Mouse (Mus musculus) G1E (cell line): ENCODE data around the gene Smoc1. TPM values are rescaled to one million over a fixed set of nuclear protein-coding genes. Genes with fewer than 3 reads are reported as not detected.
A peak's percentile ranks its signal among the peaks of the same experiment; 100 is the strongest.

Source experiments
- ATAC-seq: 2 replicates; pipeline ENCODE4 v1.8.0; 2016; ENCODE audit warnings: mild to moderate bottlenecking; ENCODE audit not compliant: insufficient number of reproducible peaks, poor library complexity, low FRiP score, severe bottlenecking; ENCODE audit errors: extremely low read depth
- DNase-seq: peaks from one replicate; pipeline ENCODE4 v3.0.0; 2012; ENCODE audit warnings: low spot score
- H3K27me3 ChIP-seq: 2 replicates; pipeline ENCODE4 v1.6.1; 2012; ENCODE audit warnings: mild to moderate bottlenecking, low read length, inconsistent platforms; ENCODE audit not compliant: insufficient read depth
- H3K36me3 ChIP-seq: replicated peaks from 2 replicates; pipeline ENCODE3; 2012; ENCODE audit warnings: mild to moderate bottlenecking, inconsistent platforms
- H3K4me1 ChIP-seq: 2 replicates; pipeline ENCODE4 v1.6.1; 2012; ENCODE audit warnings: low read depth, low read length, inconsistent platforms, mixed read lengths; ENCODE audit not compliant: insufficient read depth
- H3K4me3 ChIP-seq: 2 replicates; pipeline ENCODE4 v1.5.1; 2012; ENCODE audit warnings: low read depth, mild to moderate bottlenecking, inconsistent platforms, low read length, moderate library complexity, mixed read lengths
- H3K9me3 ChIP-seq: replicated peaks from 2 replicates; pipeline ENCODE4 v1.6.1; 2012; ENCODE audit warnings: inconsistent platforms
- CTCF ChIP-seq: IDR thresholded peaks from 2 replicates; pipeline ENCODE4 v1.5.1; 2012; ENCODE audit warnings: low read depth, low read length, inconsistent platforms, mixed read lengths
- GATA1 ChIP-seq: IDR thresholded peaks from 2 replicates; pipeline ENCODE4 v1.6.1; 2012; ENCODE audit warnings: borderline replicate concordance, low read length, inconsistent platforms, mixed read lengths
- GATA2 ChIP-seq: IDR thresholded peaks from 2 replicates; pipeline ENCODE4 v1.6.1; 2012; ENCODE audit warnings: low read depth, low read length, inconsistent platforms, borderline replicate concordance
- POLR2AphosphoS5 ChIP-seq: IDR thresholded peaks from 2 replicates; pipeline ENCODE4 v1.6.1; 2012; ENCODE audit warnings: low read depth, low read length, inconsistent platforms; ENCODE audit not compliant: insufficient replicate concordance
- TAL1 ChIP-seq: conservative IDR thresholded peaks from 2 replicates; pipeline ENCODE4 v1.6.1; 2012; ENCODE audit warnings: low read depth, low read length, inconsistent platforms, mixed read lengths
- polyA plus RNA-seq: library from polyadenylated mRNA; stranded (reverse); fragments of >175 nt; gene quantifications from 2 replicates; pipeline ENCODE4 v1.2.3, GENCODE M21; 2012
- total RNA-seq, 2 experiments: library from RNA; stranded (forward) in 1 of 2; stranded (reverse) in 1 of 2; fragments of 200-1000 nt in 1 of 2; fragments of >200 nt in 1 of 2; fragmentation: Nextera tagmentation in 1 of 2; gene quantifications; 2 replicates each; pipeline ENCODE4 v1.2.3; 2014 to 2017

Smoc1 gene
- total RNA-seq (2014; fragmentation: Nextera tagmentation) (33.8 and 36.3 TPM in 2 replicates), total RNA-seq (2017) (28.1 and 28.3 TPM in 2 replicates), polyA plus RNA-seq (7.4 and 10.6 TPM in 2 replicates)

GRCm38 (mm10) chr12:81026277-81026994 is at the start of gene Smoc1:
Gene Smoc1, plus strand, starts transcription at chr12:81026808.
- Histone ChIP-seq H3K4me3 (peak within 1 kb of the TSS; percentile 17; the same call in 1 of the 2 replicates), H3K9me3 (no peaks in the 10 kb centered on the region), H3K36me3 (peaks cover 94% of the 10 kb centered on the region), H3K4me1 (peaks cover 41% of the 10 kb centered on the region), H3K27me3 (no peaks in the 10 kb centered on the region)
- DNase-seq = no peak
- no peak for ATAC-seq
- TF ChIP-seq GATA2 (no peak), CTCF (no peak), POLR2AphosphoS5 (no peak), GATA1 (no peak), TAL1 (no peak)

DNA sequence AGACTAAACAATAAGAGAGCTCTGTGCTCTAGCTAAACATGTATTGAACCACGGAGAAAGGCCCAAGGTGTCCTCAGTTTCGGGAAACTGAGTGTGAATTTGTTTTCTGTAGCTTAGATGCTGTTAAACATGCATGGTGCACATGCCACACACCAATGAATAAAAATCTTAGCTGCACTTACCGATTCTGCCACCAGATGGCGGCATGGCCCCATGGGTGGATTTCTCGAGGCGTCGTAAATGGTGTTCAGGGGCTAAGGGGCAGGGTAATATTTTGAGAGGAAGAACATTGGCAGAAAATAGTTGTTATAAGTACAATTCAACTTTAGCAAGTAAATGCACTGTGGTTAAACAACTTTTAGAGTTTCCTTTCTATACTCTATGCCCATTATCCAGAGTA is 44.3 kb upstream of the Smoc1 start:
- ATAC-seq = no peak
- TF ChIP-seq POLR2AphosphoS5 (no peak), CTCF (peak; percentile 98)
- H3K27me3 ChIP-seq = peaks cover 13% of the 10 kb centered on the region
- DNase-seq = peak; percentile 50
- H3K9me3 ChIP-seq = no peaks in the 10 kb centered on the region
- H3K4me3 ChIP-seq = no peak overlapping the region
- no peaks in the 10 kb centered on the region for H3K36me3 ChIP-seq
- peaks cover 4% of the 10 kb centered on the region for H3K4me1 ChIP-seq

- no peak for DNase-seq
- Histone ChIP-seq H3K4me1 (peaks cover 4% of the 10 kb centered on the region), H3K4me3 (peak overlapping the region; percentile 17; the same call in 1 of the 2 replicates), H3K9me3 (0 out of 2 replicates have a peak, but pooled peaks cover 2% of the 10 kb centered on the region), H3K27me3 (peaks cover 13% of the 10 kb centered on the region), H3K36me3 (no peaks in the 10 kb centered on the region)
- TF ChIP-seq GATA1 (no peak), TAL1 (no peak), POLR2AphosphoS5 (no peak)
- no peak for ATAC-seq
These were observed 42.9 kb upstream of the Smoc1 start for GRCm38 (mm10) chr12:80983695-80984094.

DNA sequence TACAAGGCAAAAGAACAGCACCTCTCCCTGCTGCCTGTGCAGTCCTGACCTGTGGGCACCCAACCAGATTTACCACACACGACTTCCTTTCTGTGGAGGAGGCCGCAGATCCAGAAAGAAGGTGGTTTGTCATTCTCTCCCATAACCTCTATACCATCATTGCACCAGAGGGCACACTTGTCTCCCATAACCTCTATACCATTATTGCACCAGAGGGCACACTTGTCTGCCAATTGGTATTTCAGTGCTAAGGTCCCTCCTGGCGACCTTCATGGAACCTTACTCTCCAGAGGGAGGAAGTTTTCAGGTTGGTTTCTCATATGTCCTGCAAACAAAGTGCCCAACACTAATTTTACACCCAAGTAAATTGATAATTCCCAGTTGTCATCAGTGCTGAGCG is 40.0 kb upstream of the Smoc1 start:
- no peak overlapping the region for H3K4me3 ChIP-seq
- peaks cover 10% of the 10 kb centered on the region for H3K4me1 ChIP-seq
- H3K9me3 ChIP-seq = 0 out of 2 replicates have a peak, but pooled peaks cover 2% of the 10 kb centered on the region
- no peak for TF ChIP-seq GATA2
- TF ChIP-seq POLR2AphosphoS5 = no peak
- TF ChIP-seq CTCF = no peak
- TF ChIP-seq GATA1 = no peak
- no peak for TF ChIP-seq TAL1
- DNase-seq = no peak
- peaks cover 35% of the 10 kb centered on the region for H3K27me3 ChIP-seq
- ATAC-seq = no peak
- no peaks in the 10 kb centered on the region for H3K36me3 ChIP-seq

GRCm38 (mm10) chr12:80988286-80988685 is 38.3 kb upstream of the Smoc1 start:
- H3K9me3 ChIP-seq = 0 out of 2 replicates have a peak, but pooled peaks cover 2% of the 10 kb centered on the region
- H3K4me3 ChIP-seq = no peak overlapping the region
- no peak for ATAC-seq

DNA sequence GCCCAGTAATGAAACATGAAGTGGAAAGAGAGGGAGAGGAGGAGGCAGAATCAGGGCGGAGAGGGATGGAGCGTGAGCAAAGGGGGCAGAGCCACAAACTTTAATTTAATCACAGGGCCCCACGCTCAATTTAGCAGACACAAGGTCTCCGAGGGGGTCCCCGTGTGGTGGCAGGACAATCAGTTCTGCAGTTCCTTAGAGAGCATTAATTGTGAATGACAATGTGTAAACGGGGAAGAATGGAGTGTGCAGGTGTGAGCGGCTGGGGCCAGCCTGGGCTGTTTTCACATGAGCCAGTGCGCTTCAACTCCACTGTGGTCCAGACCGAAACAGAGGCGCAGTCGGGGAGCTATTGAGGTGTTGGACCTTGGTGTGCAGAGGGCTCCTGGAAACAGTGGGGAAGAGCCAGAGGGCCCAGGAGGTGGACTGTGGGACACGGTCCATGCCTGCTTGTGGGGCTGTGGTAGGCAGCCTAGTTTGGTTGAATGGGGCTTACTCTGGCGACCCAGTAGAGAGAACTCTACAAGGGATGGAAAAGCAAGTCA is 35.6 kb upstream of the Smoc1 start:
- Histone ChIP-seq H3K36me3 (no peaks in the 10 kb centered on the region), H3K9me3 (peaks cover 9% of the 10 kb centered on the region), H3K4me1 (peaks cover 7% of the 10 kb centered on the region; the same call in 1 of the 2 replicates), H3K27me3 (peaks cover 63% of the 10 kb centered on the region), H3K4me3 (no peak overlapping the region)
- ATAC-seq = no peak
- TF ChIP-seq TAL1 = no peak
- TF ChIP-seq GATA1 = no peak
- TF ChIP-seq GATA2 = no peak
- no peak for TF ChIP-seq POLR2AphosphoS5
- no peak for TF ChIP-seq CTCF
- DNase-seq = no peak

More at GRCm38 (mm10) chr12:80988286-80988685, 38.3 kb upstream of the Smoc1 start:
- Histone ChIP-seq H3K36me3 (no peaks in the 10 kb centered on the region), H3K27me3 (peaks cover 50% of the 10 kb centered on the region), H3K4me1 (peaks cover 11% of the 10 kb centered on the region)
- TF ChIP-seq TAL1 (no peak), CTCF (no peak), GATA2 (no peak), GATA1 (no peak), POLR2AphosphoS5 (no peak)
- DNase-seq = no peak
